Mouse (Mus musculus) neural tube, embryonic 13.5 days (tissue): ENCODE data around the gene Tcf7l2. TPM values are rescaled to one million over a fixed set of nuclear protein-coding genes. Genes with fewer than 3 reads are reported as not detected.

Experiments used
- ATAC-seq: fragments of 200-750 bp; cut with Nextera tagmentation; 2 replicates; pipeline ENCODE4 v1.8.0; 2017; ENCODE audit warnings: low read depth, mild to moderate bottlenecking, moderate TSS enrichment, moderate library complexity
- H3K27ac ChIP-seq: fragments of 300-500 bp; sonication (generic); replicated peaks from 2 replicates; pipeline ENCODE4 v1.5.1; 2015; ENCODE audit warnings: moderate library complexity, mild to moderate bottlenecking, inconsistent platforms
- H3K27me3 ChIP-seq: fragments of 300-500 bp; sonication (generic); 2 replicates; pipeline ENCODE4 v1.6.1; 2015; ENCODE audit warnings: mild to moderate bottlenecking, inconsistent platforms
- H3K36me3 ChIP-seq: fragments of 300-500 bp; sonication (generic); 2 replicates; pipeline ENCODE4 v1.6.1; 2015; ENCODE audit warnings: mild to moderate bottlenecking, inconsistent platforms
- H3K4me1 ChIP-seq: fragments of 300-500 bp; sonication (generic); replicated peaks from 2 replicates; pipeline ENCODE4 v1.6.1; 2015; ENCODE audit warnings: inconsistent platforms
- H3K4me2 ChIP-seq: fragments of 300-500 bp; sonication (generic); 2 replicates; pipeline ENCODE4 v1.6.1; 2015; ENCODE audit warnings: inconsistent platforms, mild to moderate bottlenecking, moderate library complexity
- H3K4me3 ChIP-seq: fragments of 300-500 bp; sonication (generic); 2 replicates; pipeline ENCODE4 v1.5.1; 2015; ENCODE audit warnings: mild to moderate bottlenecking, inconsistent platforms
- H3K9ac ChIP-seq: fragments of 300-500 bp; sonication (generic); 2 replicates; pipeline ENCODE4 v1.6.1; 2015; ENCODE audit warnings: moderate library complexity, mild to moderate bottlenecking, inconsistent platforms
- H3K9me3 ChIP-seq: fragments of 300-500 bp; sonication (generic); 2 replicates; pipeline ENCODE4 v1.6.1; 2016; ENCODE audit warnings: inconsistent platforms
- WGBS: fragments of 180-500 bp; shearing (Covaris S2); methylation state at CpG from one replicate; pipeline ENCODE4 v1.1.7; 2015; 5-methylcytosine and 5-hydroxymethylcytosine counted together
- polyA plus RNA-seq: library from polyadenylated mRNA; unstranded; fragments of >200 nt; fragmentation: Nextera tagmentation; extraction: Ambion mirVana; gene quantifications from 2 replicates; pipeline ENCODE4 v1.2.1, GENCODE M21; 2015

Gene Tcf7l2
- polyA plus RNA-seq, 1 experiment from 2014 or later = 18.4 TPM

DNA sequence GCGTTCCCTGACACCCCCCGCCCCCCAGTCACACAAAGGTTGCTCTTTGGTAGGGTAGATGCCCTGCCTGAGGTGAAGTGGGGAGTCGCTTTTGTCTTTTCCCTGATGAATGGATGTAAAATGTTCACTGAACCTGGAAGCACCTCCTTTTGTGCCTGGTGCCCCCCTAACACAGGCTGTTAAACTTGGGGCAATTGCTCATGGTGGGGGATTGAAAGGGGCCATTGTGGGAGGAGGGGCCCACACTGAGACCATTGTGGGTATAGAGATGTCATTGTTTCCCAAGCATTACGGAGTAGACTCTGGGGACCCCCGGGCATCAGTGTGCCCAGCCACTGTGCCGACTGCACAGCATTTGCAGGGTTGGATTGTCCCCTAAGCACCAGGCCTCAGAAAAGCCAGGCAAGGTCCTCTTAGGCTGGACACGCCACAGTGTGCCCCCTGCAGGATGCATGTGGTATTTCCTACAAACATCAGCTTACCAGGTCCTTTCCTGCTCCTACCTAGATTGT is 135.8 kb downstream of the Tcf7l2 start:
- peaks cover 25% of the 10 kb centered on the region for H3K4me1 ChIP-seq
- H3K36me3 ChIP-seq = no peaks in the 10 kb centered on the region
- WGBS = 9% methylated on average over 7 of the region's 7 CpGs
- 0 out of 2 replicates have a peak, but pooled peaks cover 6% of the 10 kb centered on the region for H3K27me3 ChIP-seq
- no peak overlapping the region for H3K4me2 ChIP-seq
- no peak overlapping the region for H3K4me3 ChIP-seq
- H3K9ac ChIP-seq = no peak overlapping the region
- peak; percentile 87 for ATAC-seq
- H3K9me3 ChIP-seq = no peaks in the 10 kb centered on the region
- no peak overlapping the region for H3K27ac ChIP-seq

DNA sequence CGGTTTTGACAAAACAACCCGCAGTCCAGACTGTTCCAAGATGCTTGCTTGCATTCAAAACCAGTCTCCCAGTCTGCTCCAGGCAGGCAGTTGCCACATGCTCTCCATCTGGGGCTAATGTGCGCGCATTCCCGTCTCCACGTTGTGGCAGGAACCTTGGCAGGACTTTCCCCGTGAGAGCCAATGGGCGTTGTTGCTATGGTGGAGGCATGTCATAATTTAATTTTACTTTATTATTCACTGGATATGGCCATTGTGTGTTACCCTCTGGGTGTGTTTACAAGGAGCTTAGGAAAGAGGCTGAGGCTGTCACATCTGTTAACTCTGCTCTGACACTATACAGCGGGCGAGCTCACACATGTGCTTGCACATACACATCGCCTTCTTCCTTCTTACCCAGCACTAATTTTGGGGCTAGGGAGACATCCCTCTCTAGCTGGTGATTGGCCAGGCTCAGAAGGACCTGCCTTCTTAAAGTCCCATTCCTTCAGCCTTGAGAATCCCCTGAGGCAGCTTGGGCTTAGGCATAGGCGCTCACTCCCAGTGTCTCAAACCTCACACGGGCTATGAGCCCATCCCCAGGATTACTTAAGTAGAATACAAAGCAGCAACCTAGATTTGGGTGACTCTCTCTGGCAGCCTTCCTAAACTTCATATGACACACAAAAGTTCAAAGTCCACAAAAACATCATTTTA is 139.2 kb downstream of the Tcf7l2 start:
- peak; percentile 63; the same call in 1 of the 2 replicates for ATAC-seq

DNA sequence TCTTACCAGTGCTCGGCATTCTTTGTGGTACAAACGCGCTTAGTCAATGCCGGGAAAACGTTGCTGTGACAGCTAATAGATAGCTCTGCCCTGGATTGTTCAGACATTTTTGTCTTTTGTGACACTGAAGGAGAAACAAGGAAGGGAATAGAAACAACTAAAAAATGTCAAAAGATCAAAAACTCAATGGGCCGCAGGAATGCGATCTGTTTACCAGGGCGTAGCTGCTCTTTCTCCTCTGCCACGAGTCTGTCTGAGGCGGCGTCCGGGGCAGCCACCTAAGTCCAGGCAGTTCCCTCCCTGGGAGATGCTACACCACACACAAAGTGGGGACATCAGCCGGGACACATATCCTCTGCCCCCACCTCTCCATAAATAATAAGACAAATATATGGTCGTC is 144.9 kb downstream of the Tcf7l2 start:
- 67% methylated on average over 14 of the region's 14 CpGs for WGBS
- no peak overlapping the region for H3K27ac ChIP-seq
- H3K4me1 ChIP-seq = no peaks in the 10 kb centered on the region
- H3K9ac ChIP-seq = no peak overlapping the region
- no peaks in the 10 kb centered on the region for H3K9me3 ChIP-seq
- no peak for ATAC-seq
- no peak overlapping the region for H3K4me2 ChIP-seq
- H3K4me3 ChIP-seq = no peak overlapping the region
- peaks cover 6% of the 10 kb centered on the region; the same call in 1 of the 2 replicates for H3K27me3 ChIP-seq
- no peaks in the 10 kb centered on the region for H3K36me3 ChIP-seq

More for the DNA sequence above, 139.2 kb downstream of the Tcf7l2 start:
- WGBS = 40% methylated on average over 13 of the region's 13 CpGs
- Histone ChIP-seq H3K4me2 (peak overlapping the region; percentile 32), H3K4me1 (peaks cover 25% of the 10 kb centered on the region), H3K27me3 (0 out of 2 replicates have a peak, but pooled peaks cover 6% of the 10 kb centered on the region), H3K9me3 (no peaks in the 10 kb centered on the region), H3K4me3 (no peak overlapping the region), H3K9ac (no peak overlapping the region), H3K36me3 (no peaks in the 10 kb centered on the region), H3K27ac (no peak overlapping the region)

DNA sequence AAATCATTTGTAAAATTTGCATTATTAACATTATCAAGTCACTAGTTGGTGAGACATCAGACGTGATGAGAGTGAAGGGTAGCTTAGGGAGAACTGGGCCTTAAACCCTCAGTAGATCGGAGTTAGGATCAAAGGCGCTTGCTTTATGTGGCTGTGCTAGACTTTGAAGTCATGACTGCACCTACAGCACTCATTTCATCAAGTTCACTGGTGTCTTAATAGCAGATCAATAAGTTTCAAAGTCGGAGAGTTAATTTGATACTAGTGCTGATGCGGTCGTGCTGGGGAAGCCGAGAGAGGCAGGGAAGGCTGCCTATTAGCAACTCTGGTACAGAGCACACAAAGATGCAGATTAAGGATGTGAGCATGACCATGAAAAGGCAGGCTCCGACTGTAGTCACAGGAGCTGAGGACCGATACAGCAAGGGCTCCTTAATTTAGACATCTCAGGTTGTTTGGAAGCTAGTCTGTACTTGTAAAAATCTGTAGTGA is 150.1 kb downstream of the Tcf7l2 start:
- Histone ChIP-seq H3K4me1 (peaks cover 24% of the 10 kb centered on the region), H3K27ac (no peak overlapping the region), H3K27me3 (peaks cover 49% of the 10 kb centered on the region), H3K9me3 (no peaks in the 10 kb centered on the region), H3K4me2 (no peak overlapping the region), H3K9ac (no peak overlapping the region), H3K4me3 (no peak overlapping the region), H3K36me3 (no peaks in the 10 kb centered on the region)
- ATAC-seq = no peak
- 64% methylated on average over 9 of the region's 9 CpGs for WGBS

DNA sequence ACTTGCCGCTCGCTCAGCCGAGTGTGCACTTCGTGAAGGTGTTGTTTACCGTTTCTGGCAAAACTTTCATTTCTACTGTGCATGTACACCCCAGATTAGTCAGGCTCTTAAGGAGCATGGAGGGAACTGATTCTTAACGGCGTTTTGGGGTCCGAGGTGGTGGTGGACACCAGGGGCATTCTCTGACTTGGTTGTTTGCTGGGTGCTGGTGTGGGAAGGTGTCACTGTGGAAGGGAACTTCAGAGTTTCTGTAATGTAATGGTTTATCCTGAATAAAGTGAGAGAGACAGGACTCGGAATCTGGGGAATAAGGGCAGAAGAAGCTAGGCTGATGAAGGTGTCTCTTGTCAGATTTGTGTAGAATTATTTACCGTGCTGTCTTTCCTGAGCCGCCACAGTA is 151.9 kb downstream of the Tcf7l2 start:
- H3K27ac ChIP-seq = no peak overlapping the region
- ATAC-seq = no peak
- 69% methylated on average over 11 of the region's 11 CpGs for WGBS
- no peak overlapping the region for H3K4me2 ChIP-seq
- peaks cover 68% of the 10 kb centered on the region for H3K27me3 ChIP-seq
- no peaks in the 10 kb centered on the region for H3K9me3 ChIP-seq
- H3K4me3 ChIP-seq = no peak overlapping the region
- no peak overlapping the region for H3K9ac ChIP-seq
- peaks cover 33% of the 10 kb centered on the region for H3K4me1 ChIP-seq
- H3K36me3 ChIP-seq = no peaks in the 10 kb centered on the region

DNA sequence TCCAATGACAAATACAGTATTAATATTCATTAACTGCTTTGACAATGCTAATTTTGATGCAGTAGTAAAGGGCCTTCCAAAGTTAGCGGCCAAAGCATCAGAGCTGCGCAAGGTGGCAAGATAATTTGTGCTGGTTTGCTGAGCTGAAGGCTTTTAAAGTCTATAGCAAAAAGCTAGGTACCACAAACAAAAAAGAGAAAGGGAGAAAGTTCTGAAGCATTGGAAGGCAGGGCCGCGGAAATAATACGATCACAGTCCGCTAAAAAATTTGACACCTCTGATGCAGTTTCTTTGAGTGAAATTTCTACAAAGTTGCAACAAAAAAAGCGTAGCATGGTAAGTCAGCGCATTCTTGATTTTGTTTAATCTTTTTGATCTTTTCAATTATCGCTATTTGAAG is 152.8 kb downstream of the Tcf7l2 start:
- 25% methylated on average over 9 of the region's 9 CpGs for WGBS
- H3K27me3 ChIP-seq = peaks cover 75% of the 10 kb centered on the region
- no peaks in the 10 kb centered on the region for H3K36me3 ChIP-seq
- no peak overlapping the region for H3K9ac ChIP-seq
- no peaks in the 10 kb centered on the region for H3K9me3 ChIP-seq
- H3K4me3 ChIP-seq = no peak overlapping the region
- ATAC-seq = no peak
- H3K27ac ChIP-seq = no peak overlapping the region
- peaks cover 33% of the 10 kb centered on the region for H3K4me1 ChIP-seq
- H3K4me2 ChIP-seq = no peak overlapping the region

DNA sequence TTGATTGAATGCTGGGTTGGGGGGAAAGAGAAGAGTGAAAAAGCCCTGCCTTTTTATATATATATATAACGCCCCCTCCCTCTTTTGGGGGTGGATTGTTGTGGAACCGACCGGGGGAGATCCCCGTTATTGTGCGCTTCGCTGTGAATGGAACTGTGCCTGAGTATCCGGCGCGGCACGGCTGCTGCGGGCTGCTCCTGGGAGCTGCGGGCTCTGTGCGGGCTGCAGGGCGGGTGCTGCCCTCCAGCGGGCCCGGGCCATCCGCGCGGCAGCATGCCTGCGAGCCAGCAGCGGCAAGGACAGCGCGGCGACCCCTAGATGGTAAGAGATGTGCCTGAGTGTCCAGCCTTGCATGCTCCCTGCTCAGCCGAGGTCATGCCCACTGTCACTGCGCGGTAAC is 153.7 kb downstream of the Tcf7l2 start:
- Histone ChIP-seq H3K27ac (no peak overlapping the region), H3K9ac (peak overlapping the region; percentile 45), H3K4me1 (peaks cover 33% of the 10 kb centered on the region), H3K4me2 (peak overlapping the region; percentile 54), H3K9me3 (no peaks in the 10 kb centered on the region), H3K4me3 (peak overlapping the region; percentile 25), H3K27me3 (peaks cover 81% of the 10 kb centered on the region), H3K36me3 (no peaks in the 10 kb centered on the region)
- peak; percentile 80 for ATAC-seq
- under 1% methylated on average over 27 of the region's 27 CpGs for WGBS

DNA sequence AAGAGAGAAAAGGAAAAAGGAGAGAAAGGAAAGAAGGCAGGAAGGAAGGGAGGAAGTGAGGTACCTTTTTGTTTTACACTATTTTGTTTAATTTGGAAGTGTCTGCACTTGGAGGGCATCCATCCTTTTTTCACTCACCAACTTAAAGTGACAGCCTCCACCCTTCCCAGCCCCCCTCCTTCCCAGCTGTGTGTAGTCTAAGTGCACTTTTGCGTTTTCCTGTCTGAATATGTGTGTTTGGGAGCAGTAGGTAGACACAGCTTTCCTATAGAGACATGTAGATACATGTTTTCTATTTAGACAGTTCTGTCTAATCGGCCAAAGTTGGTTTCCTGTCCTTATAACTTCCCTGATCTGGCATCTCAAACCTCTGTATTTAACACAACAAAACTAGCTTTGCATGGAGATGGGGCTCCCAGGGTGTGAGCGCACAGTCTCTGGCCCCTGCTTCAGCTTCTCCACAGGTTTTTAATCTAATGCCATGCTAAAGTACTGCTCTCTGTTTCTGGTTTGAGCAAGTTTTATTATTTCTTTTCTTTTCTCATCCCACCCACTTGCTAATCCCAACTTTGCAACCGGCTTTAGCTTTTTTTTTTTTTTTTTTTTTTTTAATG is 154.3 kb downstream of the Tcf7l2 start:
- peaks cover 84% of the 10 kb centered on the region for H3K27me3 ChIP-seq

DNA sequence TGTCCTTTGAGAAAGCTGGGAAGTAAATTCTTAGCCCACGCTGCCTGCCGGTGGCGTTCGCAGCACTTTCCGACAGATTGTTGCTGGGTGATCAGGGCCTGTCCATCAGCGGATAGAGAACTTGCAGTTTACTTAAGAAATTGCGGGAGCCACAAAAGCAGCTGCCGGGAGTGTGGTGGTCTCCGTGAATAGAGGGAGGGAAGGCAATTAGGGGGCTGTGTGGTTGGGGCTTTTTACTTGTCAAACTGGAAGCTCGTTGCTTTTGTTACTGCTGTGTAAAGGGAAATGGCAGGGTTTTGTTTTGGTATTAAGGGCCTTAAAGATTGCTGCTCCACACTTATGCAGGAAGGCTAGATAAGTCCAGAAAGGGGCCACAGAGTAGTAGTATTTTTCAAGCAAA is 155.0 kb downstream of the Tcf7l2 start:
- Histone ChIP-seq H3K4me1 (peaks cover 33% of the 10 kb centered on the region), H3K4me3 (no peak overlapping the region), H3K9ac (no peak overlapping the region), H3K9me3 (no peaks in the 10 kb centered on the region), H3K4me2 (peak overlapping the region; percentile 29; the same call in 1 of the 2 replicates), H3K27ac (no peak overlapping the region), H3K27me3 (peaks cover 78% of the 10 kb centered on the region), H3K36me3 (no peaks in the 10 kb centered on the region)
- no peak for ATAC-seq
- WGBS = 5% methylated on average over 10 of the region's 10 CpGs

More for the DNA sequence above, 154.3 kb downstream of the Tcf7l2 start:
- H3K4me2 ChIP-seq = peak overlapping the region; percentile 54
- peak overlapping the region; percentile 25; the same call in 1 of the 2 replicates for H3K4me3 ChIP-seq
- no peak for ATAC-seq
- no peaks in the 10 kb centered on the region for H3K9me3 ChIP-seq
- no peak overlapping the region for H3K27ac ChIP-seq
- H3K36me3 ChIP-seq = no peaks in the 10 kb centered on the region
- 13% methylated on average over 4 of the region's 4 CpGs for WGBS
- 0 out of 2 replicates have a peak overlapping the region, but pooled peaks have one; percentile 45 for H3K9ac ChIP-seq
- peaks cover 33% of the 10 kb centered on the region for H3K4me1 ChIP-seq

DNA sequence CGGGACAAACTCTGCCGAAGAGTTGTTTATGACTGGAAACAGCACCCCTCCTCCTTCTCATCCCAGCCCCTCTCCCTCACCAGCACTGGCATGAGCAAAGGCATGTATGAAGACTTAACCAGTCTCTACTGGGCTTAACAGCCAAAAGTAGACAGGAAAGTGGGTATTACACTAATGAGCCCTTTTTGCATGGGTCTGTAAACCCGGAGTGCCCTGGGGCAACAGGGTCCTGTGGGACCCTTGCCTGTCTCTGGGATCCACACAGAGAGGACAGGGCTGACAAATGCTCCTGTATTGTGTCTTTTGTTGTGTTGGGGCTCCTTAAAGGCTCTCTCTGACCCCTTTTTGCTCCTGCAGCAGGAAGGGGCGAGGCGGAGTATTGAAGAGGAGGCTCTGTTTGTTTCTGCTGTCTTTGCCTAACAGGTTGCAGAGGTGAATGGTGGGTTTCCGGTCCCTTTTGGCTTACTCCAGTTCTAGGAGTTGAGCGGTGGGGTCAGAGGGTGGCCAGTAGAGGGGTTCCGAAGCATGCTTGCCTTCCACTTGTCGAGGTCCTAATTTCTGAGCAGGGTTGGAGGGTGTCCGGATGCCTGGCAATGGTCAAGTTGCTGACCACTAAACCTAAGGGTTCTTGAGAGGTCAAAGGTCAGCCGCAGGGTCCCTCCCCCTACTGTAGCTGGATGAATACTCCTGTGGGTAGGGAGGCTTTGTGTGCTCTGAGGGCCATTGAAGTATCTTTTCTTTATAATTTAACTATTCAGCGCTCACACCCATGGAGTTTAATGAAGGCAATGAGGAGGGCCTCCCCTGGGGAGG is 161.2 kb downstream of the Tcf7l2 start:
- Histone ChIP-seq H3K36me3 (no peaks in the 10 kb centered on the region), H3K4me2 (no peak overlapping the region), H3K27ac (no peak overlapping the region), H3K27me3 (peaks cover 24% of the 10 kb centered on the region), H3K4me3 (no peak overlapping the region), H3K4me1 (peaks cover 20% of the 10 kb centered on the region), H3K9ac (no peak overlapping the region), H3K9me3 (no peaks in the 10 kb centered on the region)
- WGBS = 37% methylated on average over 12 of the region's 12 CpGs
- ATAC-seq = no peak

DNA sequence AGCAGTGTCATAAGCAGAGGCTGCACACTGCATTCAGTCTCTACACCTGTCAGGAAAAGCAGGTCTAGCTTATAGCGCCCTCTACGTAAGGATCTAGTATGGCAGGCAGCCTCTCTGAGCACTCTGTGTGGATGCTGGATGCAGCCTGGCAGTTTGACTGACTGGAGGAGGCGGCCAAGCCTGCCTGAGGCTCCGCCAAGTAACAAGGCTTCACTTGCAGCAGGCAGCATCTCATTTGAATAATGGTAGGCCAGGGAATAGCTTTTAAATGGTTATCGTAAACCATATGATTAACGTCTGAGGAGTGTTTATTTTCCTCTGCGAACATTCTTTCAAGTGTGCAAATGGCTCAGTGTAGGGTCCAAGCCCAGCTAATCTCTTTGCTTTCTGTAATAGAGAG is 167.4 kb downstream of the Tcf7l2 start:
- H3K36me3 ChIP-seq = 0 out of 2 replicates have a peak, but pooled peaks cover 4% of the 10 kb centered on the region
- H3K4me2 ChIP-seq = no peak overlapping the region
- peaks cover 43% of the 10 kb centered on the region for H3K4me1 ChIP-seq
- H3K27ac ChIP-seq = no peak overlapping the region
- no peak overlapping the region for H3K4me3 ChIP-seq
- peaks cover 10% of the 10 kb centered on the region; the same call in 1 of the 2 replicates for H3K27me3 ChIP-seq
- WGBS = 22% methylated on average over 7 of the region's 7 CpGs
- no peaks in the 10 kb centered on the region for H3K9me3 ChIP-seq
- no peak overlapping the region for H3K9ac ChIP-seq
- ATAC-seq = peak; percentile 74
